Mouse (Mus musculus): ENCODE measurements around the gene Dop1b. TPM values are rescaled to one million over a fixed set of nuclear protein-coding genes. Genes with fewer than 3 reads are reported as not detected.
A peak's percentile ranks its signal among the peaks of the same experiment; 100 is the strongest.

The Dop1b gene
- polyA plus RNA-seq, 1 experiment from 2014 or later: 11.7 TPM

GRCm38 (mm10) chr16:93832451-93833276, 121.0 kb downstream of the Dop1b start:
- H3K36me3 ChIP-seq (ENCODE audit: control insufficient read depth, insufficient read depth, low read length): no peaks in the 10 kb centered on the region; the same call in 1 of the 2 replicates
- H3K27ac ChIP-seq (ENCODE audit: low read depth, low read length): peak overlapping the region; percentile 73
- ATAC-seq (ENCODE audit: low FRiP score): no peak
- H3K27me3 ChIP-seq (ENCODE audit: control insufficient read depth, insufficient read depth, low read length): no peaks in the 10 kb centered on the region; the same call in 1 of the 2 replicates
- under 1% methylated on average over 63 of the region's 69 CpGs for WGBS
- peaks cover 6% of the 10 kb centered on the region for H3K4me1 ChIP-seq (ENCODE audit: control insufficient read depth, insufficient read depth, low read length)
- no peaks in the 10 kb centered on the region for H3K9me3 ChIP-seq (ENCODE audit: control insufficient read depth, low read length)
- peak overlapping the region; percentile 93 for H3K9ac ChIP-seq (ENCODE audit: low read length)
- peak overlapping the region; percentile 84 for H3K4me3 ChIP-seq (ENCODE audit: low read depth, low read length)
- DNase-seq (ENCODE audit: low spot score, missing footprints): peak; percentile 95
- peak overlapping the region; percentile 82 for H3K4me2 ChIP-seq

GRCm38 (mm10) chr16:93833551-93833950, 121.8 kb downstream of the Dop1b start:
- WGBS: 88% methylated on average over 6 of the region's 6 CpGs

GRCm38 (mm10) chr16:93834076-93834475, 122.4 kb downstream of the Dop1b start:
- ATAC-seq (ENCODE audit: low FRiP score) (no peak), DNase-seq (ENCODE audit: low spot score, missing footprints) (no peak)
- 94% methylated on average over 2 of the region's 2 CpGs for WGBS
- no peak overlapping the region for H3K4me2 ChIP-seq
- no peaks in the 10 kb centered on the region for H3K9me3 ChIP-seq (ENCODE audit: control insufficient read depth, low read length)
- H3K27me3 ChIP-seq (ENCODE audit: control insufficient read depth, insufficient read depth, low read length): no peaks in the 10 kb centered on the region; the same call in 1 of the 2 replicates
- peaks cover 6% of the 10 kb centered on the region for H3K4me1 ChIP-seq (ENCODE audit: control insufficient read depth, insufficient read depth, low read length)
- H3K9ac ChIP-seq (ENCODE audit: low read length): no peak overlapping the region
- H3K4me3 ChIP-seq (ENCODE audit: low read depth, low read length): no peak overlapping the region
- H3K36me3 ChIP-seq (ENCODE audit: control insufficient read depth, insufficient read depth, low read length): no peaks in the 10 kb centered on the region; the same call in 1 of the 2 replicates
- no peak overlapping the region for H3K27ac ChIP-seq (ENCODE audit: low read depth, low read length)

More at GRCm38 (mm10) chr16:93833551-93833950, 121.8 kb downstream of the Dop1b start:
- H3K4me3 ChIP-seq (ENCODE audit: low read depth, low read length): peak overlapping the region; percentile 84; the same call in 1 of the 2 replicates
- no peaks in the 10 kb centered on the region; the same call in 1 of the 2 replicates for H3K27me3 ChIP-seq (ENCODE audit: control insufficient read depth, insufficient read depth, low read length)
- H3K9ac ChIP-seq (ENCODE audit: low read length): no peak overlapping the region
- DNase-seq (ENCODE audit: low spot score, missing footprints) (no peak), ATAC-seq (ENCODE audit: low FRiP score) (no peak)
- peaks cover 6% of the 10 kb centered on the region for H3K4me1 ChIP-seq (ENCODE audit: control insufficient read depth, insufficient read depth, low read length)
- H3K27ac ChIP-seq (ENCODE audit: low read depth, low read length): no peak overlapping the region
- H3K4me2 ChIP-seq: peak overlapping the region; percentile 82
- H3K36me3 ChIP-seq (ENCODE audit: control insufficient read depth, insufficient read depth, low read length): no peaks in the 10 kb centered on the region; the same call in 1 of the 2 replicates
- H3K9me3 ChIP-seq (ENCODE audit: control insufficient read depth, low read length): no peaks in the 10 kb centered on the region

- no peaks in the 10 kb centered on the region; the same call in 1 of the 2 replicates for H3K36me3 ChIP-seq (ENCODE audit: control insufficient read depth, insufficient read depth, low read length)
- H3K4me3 ChIP-seq (ENCODE audit: low read depth, low read length): no peak overlapping the region
- H3K9me3 ChIP-seq (ENCODE audit: control insufficient read depth, low read length): no peaks in the 10 kb centered on the region
- ATAC-seq (ENCODE audit: low FRiP score) (no peak), DNase-seq (ENCODE audit: low spot score, missing footprints) (no peak)
- H3K27me3 ChIP-seq (ENCODE audit: control insufficient read depth, insufficient read depth, low read length): no peaks in the 10 kb centered on the region
- 95% methylated on average over 1 of the region's 1 CpGs for WGBS
- no peak overlapping the region for H3K9ac ChIP-seq (ENCODE audit: low read length)
- no peak overlapping the region for H3K27ac ChIP-seq (ENCODE audit: low read depth, low read length)
- H3K4me2 ChIP-seq: no peak overlapping the region
- H3K4me1 ChIP-seq (ENCODE audit: control insufficient read depth, insufficient read depth, low read length): no peaks in the 10 kb centered on the region
Measured at GRCm38 (mm10) chr16:93839049-93839448, 127.3 kb downstream of the Dop1b start.

- Histone ChIP-seq H3K4me3 (ENCODE audit: low read depth, low read length) (no peak overlapping the region), H3K27me3 (ENCODE audit: control insufficient read depth, insufficient read depth, low read length) (no peaks in the 10 kb centered on the region), H3K9ac (ENCODE audit: low read length) (no peak overlapping the region), H3K4me2 (no peak overlapping the region), H3K36me3 (ENCODE audit: control insufficient read depth, insufficient read depth, low read length) (peaks cover 27% of the 10 kb centered on the region), H3K4me1 (ENCODE audit: control insufficient read depth, insufficient read depth, low read length) (no peaks in the 10 kb centered on the region), H3K9me3 (ENCODE audit: control insufficient read depth, low read length) (no peaks in the 10 kb centered on the region), H3K27ac (ENCODE audit: low read depth, low read length) (no peak overlapping the region)
- 92% methylated on average over 3 of the region's 3 CpGs for WGBS
- ATAC-seq (ENCODE audit: low FRiP score) (no peak), DNase-seq (ENCODE audit: low spot score, missing footprints) (no peak)
Measured at GRCm38 (mm10) chr16:93850527-93850926, 138.8 kb downstream of the Dop1b start.

GRCm38 (mm10) chr16:93859967-93860366, 148.3 kb downstream of the Dop1b start:
- H3K9me3 ChIP-seq (ENCODE audit: control insufficient read depth, low read length): no peaks in the 10 kb centered on the region
- DNase-seq (ENCODE audit: low spot score, missing footprints): no peak
- H3K4me3 ChIP-seq (ENCODE audit: low read depth, low read length): no peak overlapping the region
- 92% methylated on average over 4 of the region's 4 CpGs for WGBS
- no peak for ATAC-seq (ENCODE audit: low FRiP score)
- no peak overlapping the region for H3K27ac ChIP-seq (ENCODE audit: low read depth, low read length)
- H3K9ac ChIP-seq (ENCODE audit: low read length): no peak overlapping the region
- no peaks in the 10 kb centered on the region for H3K4me1 ChIP-seq (ENCODE audit: control insufficient read depth, insufficient read depth, low read length)
- no peak overlapping the region for H3K4me2 ChIP-seq
- H3K27me3 ChIP-seq (ENCODE audit: control insufficient read depth, insufficient read depth, low read length): no peaks in the 10 kb centered on the region
- peaks cover 25% of the 10 kb centered on the region for H3K36me3 ChIP-seq (ENCODE audit: control insufficient read depth, insufficient read depth, low read length)

Other genes with a start within 250 kb of the Dop1b start
- 10.1 and 11.6 TPM in 2 replicates for gene Setd4, start 107.8 kb upstream of the Dop1b start, polyA plus RNA-seq (2014; fragmentation: Nextera tagmentation; extraction: Ambion mirVana)
- gene Cbr1, start 106.1 kb upstream of the Dop1b start, polyA plus RNA-seq (2014; fragmentation: Nextera tagmentation; extraction: Ambion mirVana): 99.2 and 104 TPM in 2 replicates
- gene Gm5678, start 83.8 kb upstream of the Dop1b start, polyA plus RNA-seq (2014; fragmentation: Nextera tagmentation; extraction: Ambion mirVana): not detected in 2 replicates
- gene Cbr3, start 28.7 kb upstream of the Dop1b start, polyA plus RNA-seq (2014; fragmentation: Nextera tagmentation; extraction: Ambion mirVana): 0.72 and 1.1 TPM in 2 replicates
- 27.7 and 29.6 TPM in 2 replicates for gene Morc3, start 120.2 kb downstream of the Dop1b start, polyA plus RNA-seq (2014; fragmentation: Nextera tagmentation; extraction: Ambion mirVana)
- 99.8 and 102 TPM in 2 replicates for gene Chaf1b, start 172.0 kb downstream of the Dop1b start, polyA plus RNA-seq (2014; fragmentation: Nextera tagmentation; extraction: Ambion mirVana)